Mouse (Mus musculus) stomach, embryonic 14.5 days (tissue): ENCODE measurements around the gene Phc2. TPM values are rescaled to one million over a fixed set of nuclear protein-coding genes. Genes with fewer than 3 reads are reported as not detected.
"Not testable (repeated sequence)": the region's sequence is repeated elsewhere in the genome, so short reads cannot be mapped to it uniquely, and the experiment has no call there.

Source experiments
- ATAC-seq: fragments of 200-750 bp; cut with Nextera tagmentation; 2 replicates; pipeline ENCODE4 v1.8.0; 2017; ENCODE audit warnings: low read depth, moderate TSS enrichment; ENCODE audit not compliant: insufficient number of reproducible peaks, insufficient read depth, low FRiP score
- H3K27ac ChIP-seq: fragments of 300-500 bp; sonication (generic); 2 replicates; pipeline ENCODE4 v1.5.1; 2014; ENCODE audit warnings: mild to moderate bottlenecking, low read length, moderate library complexity, mixed read lengths
- H3K27me3 ChIP-seq: fragments of 300-500 bp; sonication (generic); 2 replicates; pipeline ENCODE4 v1.6.1; 2014; ENCODE audit warnings: low read length, control low read depth, mixed read lengths; ENCODE audit not compliant: control insufficient read depth, insufficient read depth
- H3K36me3 ChIP-seq: fragments of 300-500 bp; sonication (generic); 2 replicates; pipeline ENCODE4 v1.6.1; 2014; ENCODE audit warnings: mild to moderate bottlenecking, control low read depth, low read length, moderate library complexity, mixed read lengths; ENCODE audit not compliant: control insufficient read depth, insufficient read depth
- H3K4me1 ChIP-seq: fragments of 300-500 bp; sonication (generic); 2 replicates; pipeline ENCODE4 v1.6.1; 2014; ENCODE audit warnings: low read length, control low read depth, mixed read lengths; ENCODE audit not compliant: control insufficient read depth, insufficient read depth
- H3K4me2 ChIP-seq: fragments of 300-500 bp; sonication (generic); replicated peaks from 2 replicates; pipeline ENCODE4 v1.6.1; 2014; ENCODE audit warnings: low read depth, low read length, control low read depth
- H3K4me3 ChIP-seq: fragments of 300-500 bp; sonication (generic); 2 replicates; pipeline ENCODE4 v1.5.1; 2014; ENCODE audit warnings: low read depth, low read length, control low read depth
- H3K9ac ChIP-seq: fragments of 300-500 bp; sonication (generic); replicated peaks from 2 replicates; pipeline ENCODE4 v1.6.1; 2014; ENCODE audit warnings: low read depth, mild to moderate bottlenecking, control low read depth, low read length, moderate library complexity, mixed read lengths
- H3K9me3 ChIP-seq: fragments of 300-500 bp; sonication (generic); 2 replicates; pipeline ENCODE4 v1.6.1; 2016; ENCODE audit warnings: low read depth, low read length, control low read depth; ENCODE audit not compliant: control insufficient read depth
- WGBS: fragments of 180-500 bp; shearing (Covaris S2); extraction: QIAGEN DNeasy Blood & Tissue Kit; methylation state at CpG from one replicate; pipeline ENCODE4 v1.1.7; 2014; 5-methylcytosine and 5-hydroxymethylcytosine counted together
- polyA plus RNA-seq: library from polyadenylated mRNA; unstranded; fragments of >200 nt; fragmentation: Nextera tagmentation; extraction: Ambion mirVana; gene quantifications from 2 replicates; pipeline ENCODE4 v1.2.1, GENCODE M21; 2014

Phc2 gene
- polyA plus RNA-seq, 1 experiment from 2014 or later = 22.9 TPM

DNA sequence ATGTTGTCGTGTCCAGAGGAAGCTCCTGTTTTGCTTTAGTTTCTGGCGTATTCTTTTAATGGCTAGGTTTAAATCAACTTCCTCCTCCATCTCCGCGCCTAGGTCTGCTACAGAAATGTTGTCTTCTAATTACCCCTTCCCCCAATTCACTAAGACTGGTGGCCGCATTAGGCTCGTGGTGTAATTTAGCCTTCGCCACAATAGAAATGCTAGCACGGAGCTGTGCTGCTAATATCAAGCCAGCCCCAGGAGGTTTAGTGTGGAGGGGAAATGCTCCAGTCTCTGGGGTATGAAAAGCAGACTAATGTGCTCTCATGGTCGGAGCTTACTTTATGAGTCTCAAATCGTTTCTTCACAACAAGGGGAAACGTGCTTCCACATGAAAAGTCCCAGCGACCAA, 944 bp downstream of the Phc2 start:
- peak overlapping the region; percentile 64 for H3K4me3 ChIP-seq
- ATAC-seq = no peak
- H3K27me3 ChIP-seq = no peaks in the 10 kb centered on the region
- peak overlapping the region; percentile 93 for H3K4me2 ChIP-seq
- H3K4me1 ChIP-seq = peaks cover 18% of the 10 kb centered on the region; the same call in 1 of the 2 replicates
- no peak overlapping the region for H3K27ac ChIP-seq
- no peaks in the 10 kb centered on the region for H3K9me3 ChIP-seq
- 6% methylated on average over 12 of the region's 12 CpGs for WGBS
- H3K36me3 ChIP-seq = no peaks in the 10 kb centered on the region
- H3K9ac ChIP-seq = peak overlapping the region; percentile 59; the same call in 1 of the 2 replicates

DNA sequence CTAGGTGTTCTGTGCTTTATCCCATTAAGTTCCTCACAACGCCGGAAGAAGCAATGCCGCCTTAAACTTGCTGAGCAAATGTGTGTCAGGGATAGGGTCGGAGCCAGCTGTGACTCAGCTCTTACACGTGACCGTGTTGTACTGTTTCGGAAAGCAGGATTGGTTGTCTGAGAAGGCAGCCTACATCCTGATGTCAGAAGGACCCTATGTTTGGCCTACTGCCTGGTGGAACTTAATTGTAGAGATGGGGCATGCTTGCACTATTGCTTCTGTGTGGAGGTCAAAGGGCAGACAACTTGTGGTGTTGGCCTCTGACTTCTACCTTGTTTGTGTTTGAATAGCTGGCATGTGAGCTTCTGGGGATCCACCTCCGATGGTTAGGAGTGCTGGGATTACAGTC, 5.7 kb downstream of the Phc2 start:
- no peak overlapping the region for H3K9ac ChIP-seq
- ATAC-seq = no peak
- H3K4me3 ChIP-seq = no peak overlapping the region
- 0 out of 2 replicates have a peak, but pooled peaks cover 6% of the 10 kb centered on the region for H3K4me1 ChIP-seq
- H3K27ac ChIP-seq = no peak overlapping the region
- H3K4me2 ChIP-seq = no peak overlapping the region
- 89% methylated on average over 8 of the region's 8 CpGs for WGBS
- H3K27me3 ChIP-seq = no peaks in the 10 kb centered on the region
- no peaks in the 10 kb centered on the region for H3K36me3 ChIP-seq
- H3K9me3 ChIP-seq = no peaks in the 10 kb centered on the region

DNA sequence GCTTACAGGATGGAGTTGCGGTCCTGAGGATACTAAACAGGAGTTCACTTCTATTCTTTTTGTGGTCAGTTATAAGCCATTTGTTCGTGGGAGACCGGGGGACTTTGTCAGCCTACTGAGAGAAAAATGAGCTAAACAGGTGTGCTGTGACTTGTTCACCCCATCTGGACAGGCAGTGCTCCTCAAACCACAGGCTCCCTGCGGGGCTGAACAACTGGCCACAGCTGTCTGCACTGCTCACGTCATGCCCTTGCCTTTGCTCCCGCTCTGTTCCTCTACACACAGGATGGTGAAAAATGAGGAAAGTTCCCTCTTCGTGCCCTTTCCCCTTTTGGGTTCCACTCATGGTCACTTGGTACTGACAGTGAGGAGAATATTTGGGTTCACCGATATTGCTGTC, 6.6 kb downstream of the Phc2 start:
- Histone ChIP-seq H3K9me3 (no peaks in the 10 kb centered on the region), H3K9ac (no peak overlapping the region), H3K36me3 (no peaks in the 10 kb centered on the region), H3K4me3 (no peak overlapping the region), H3K27ac (no peak overlapping the region), H3K4me2 (no peak overlapping the region), H3K27me3 (no peaks in the 10 kb centered on the region), H3K4me1 (no peaks in the 10 kb centered on the region)
- ATAC-seq = no peak
- WGBS = 79% methylated on average over 8 of the region's 8 CpGs

DNA sequence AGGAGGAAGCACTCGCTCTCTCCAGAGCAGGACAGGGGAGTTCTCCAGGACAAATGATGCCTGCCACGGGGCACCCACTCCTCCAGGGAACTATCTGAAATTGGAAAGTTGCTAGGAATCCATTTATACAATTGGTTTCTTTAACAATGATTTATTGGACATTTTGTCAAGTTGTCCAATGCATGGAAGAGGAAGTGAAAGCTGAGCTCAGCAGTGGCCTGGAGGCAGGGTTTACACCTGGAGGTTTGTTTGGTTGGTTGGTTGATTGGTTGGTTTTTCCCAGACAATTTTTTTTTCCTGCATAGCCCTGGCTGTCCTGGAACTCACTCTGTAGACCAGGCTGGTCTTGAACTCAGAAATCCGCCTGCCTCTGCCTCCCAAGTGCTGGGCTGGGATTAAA, 9.5 kb downstream of the Phc2 start:
- Histone ChIP-seq H3K9ac (no peak overlapping the region), H3K9me3 (no peaks in the 10 kb centered on the region), H3K4me1 (no peaks in the 10 kb centered on the region), H3K27ac (no peak overlapping the region), H3K4me3 (no peak overlapping the region), H3K27me3 (no peaks in the 10 kb centered on the region), H3K4me2 (no peak overlapping the region), H3K36me3 (no peaks in the 10 kb centered on the region)
- WGBS = 64% methylated on average over 3 of the region's 3 CpGs
- no peak for ATAC-seq

DNA sequence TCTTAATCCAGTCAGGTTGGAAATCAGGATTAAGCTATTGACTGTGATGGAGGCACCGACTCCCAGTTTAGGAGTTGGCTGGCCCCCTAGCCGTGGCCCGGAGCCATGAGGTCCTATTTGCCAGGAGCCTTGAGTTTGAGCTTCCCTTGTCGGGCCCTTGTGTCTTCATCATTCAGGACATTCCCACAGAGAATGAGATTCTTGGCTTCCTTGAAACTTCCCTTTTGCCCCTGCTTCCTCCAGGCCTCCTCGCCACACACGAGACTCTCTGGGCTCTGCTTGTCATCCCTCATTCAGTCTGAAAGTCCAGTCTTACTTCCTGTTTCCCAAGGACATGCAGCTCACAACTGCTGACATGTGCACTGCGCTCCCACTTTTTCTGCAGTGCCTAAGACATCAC, 11.9 kb downstream of the Phc2 start:
- H3K9ac ChIP-seq, H3K4me1 ChIP-seq, H3K4me2 ChIP-seq, H3K9me3 ChIP-seq, ATAC-seq, H3K36me3 ChIP-seq, H3K4me3 ChIP-seq, H3K27me3 ChIP-seq, H3K27ac ChIP-seq: not testable (repeated sequence)
- WGBS = 56% methylated on average over 7 of the region's 7 CpGs

DNA sequence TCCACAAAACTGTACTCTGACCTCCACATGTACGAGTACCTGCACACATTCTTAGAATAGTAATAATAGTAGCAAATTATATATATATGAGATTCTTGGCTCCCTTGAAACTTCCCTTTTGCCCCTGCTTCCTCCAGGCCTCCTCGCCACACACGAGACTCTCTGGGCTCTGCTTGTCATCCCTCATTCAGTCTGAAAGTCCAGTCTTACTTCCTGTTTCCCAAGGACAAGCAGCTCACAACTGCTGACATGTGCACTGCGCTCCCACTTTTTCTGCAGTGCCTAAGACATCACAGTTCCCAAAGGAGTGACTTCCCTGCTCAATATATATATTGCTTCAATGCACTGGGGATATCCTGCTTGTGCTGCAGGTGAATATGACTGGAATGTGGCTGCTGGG, 12.7 kb downstream of the Phc2 start:
- not testable (repeated sequence) for H3K4me1 ChIP-seq, H3K9me3 ChIP-seq, H3K4me3 ChIP-seq, H3K27me3 ChIP-seq, H3K9ac ChIP-seq, H3K4me2 ChIP-seq, H3K36me3 ChIP-seq, H3K27ac ChIP-seq, ATAC-seq
- 51% methylated on average over 4 of the region's 4 CpGs for WGBS

DNA sequence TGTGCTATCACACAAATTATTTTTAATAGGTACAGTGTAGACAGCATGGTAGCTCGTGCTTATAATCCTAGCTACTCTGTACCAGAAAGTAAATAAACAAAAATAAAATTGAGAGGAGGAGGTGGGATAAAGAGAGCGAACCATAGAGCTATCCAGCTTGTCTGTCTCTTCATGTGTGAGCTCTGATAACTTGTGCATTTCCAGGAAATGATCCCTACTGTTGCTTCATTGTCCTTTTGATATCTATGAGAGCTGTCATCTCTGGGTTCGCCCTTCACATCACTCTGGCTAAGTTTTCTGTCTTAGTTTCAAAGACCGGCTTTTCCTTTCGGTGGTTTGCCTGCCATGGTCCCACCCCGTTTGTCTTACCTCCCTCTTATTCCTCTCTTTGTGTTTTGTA, 14.7 kb downstream of the Phc2 start:
- WGBS = 81% methylated on average over 6 of the region's 6 CpGs
- Histone ChIP-seq H3K36me3 (no peaks in the 10 kb centered on the region), H3K27me3 (no peaks in the 10 kb centered on the region), H3K9ac (no peak overlapping the region), H3K4me2 (no peak overlapping the region), H3K9me3 (no peaks in the 10 kb centered on the region), H3K4me1 (peaks cover 9% of the 10 kb centered on the region), H3K4me3 (no peak overlapping the region), H3K27ac (no peak overlapping the region)
- ATAC-seq = no peak

DNA sequence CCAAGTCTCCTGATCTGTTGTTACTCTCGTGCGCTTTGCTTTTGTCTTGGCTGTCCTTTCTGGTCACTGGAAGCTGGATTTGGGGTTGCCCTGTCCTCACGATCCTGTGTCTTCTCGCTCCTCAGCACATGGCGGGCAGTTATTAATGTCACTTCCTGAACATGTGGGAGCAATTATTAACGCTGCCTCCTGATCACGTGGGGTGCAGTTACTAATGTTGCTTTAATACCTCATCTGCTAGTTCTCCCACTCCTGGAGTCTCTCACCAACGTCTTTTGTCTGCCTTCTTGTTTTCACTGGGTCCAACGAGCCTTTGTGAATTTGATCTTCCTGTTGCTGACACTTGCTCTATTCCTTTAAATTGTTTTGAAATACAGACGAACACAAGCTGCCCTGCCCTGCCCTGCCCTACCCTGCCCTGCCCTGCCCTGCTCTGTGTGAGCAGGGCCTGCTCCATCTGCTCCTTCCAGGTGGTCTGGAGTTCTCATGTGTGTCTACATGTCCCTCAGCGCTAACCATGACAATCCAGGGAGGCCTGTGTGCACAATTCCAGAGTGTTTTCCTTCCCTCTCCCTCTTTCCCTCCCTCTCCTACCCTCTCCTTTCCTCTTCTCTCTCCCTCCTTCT, 16.2 kb downstream of the Phc2 start:
- peaks cover 9% of the 10 kb centered on the region for H3K4me1 ChIP-seq
- 27% methylated on average over 11 of the region's 11 CpGs for whole genome bisulfite sequencing
- no peak overlapping the region for H3K4me2 ChIP-seq
- no peak overlapping the region for H3K4me3 ChIP-seq
- H3K9ac ChIP-seq = no peak overlapping the region
- H3K9me3 ChIP-seq = no peaks in the 10 kb centered on the region
- H3K36me3 ChIP-seq = no peaks in the 10 kb centered on the region
- no peaks in the 10 kb centered on the region for H3K27me3 ChIP-seq
- peak overlapping the region; percentile 6; the same call in 1 of the 2 replicates for H3K27ac ChIP-seq
- no peak for ATAC-seq

DNA sequence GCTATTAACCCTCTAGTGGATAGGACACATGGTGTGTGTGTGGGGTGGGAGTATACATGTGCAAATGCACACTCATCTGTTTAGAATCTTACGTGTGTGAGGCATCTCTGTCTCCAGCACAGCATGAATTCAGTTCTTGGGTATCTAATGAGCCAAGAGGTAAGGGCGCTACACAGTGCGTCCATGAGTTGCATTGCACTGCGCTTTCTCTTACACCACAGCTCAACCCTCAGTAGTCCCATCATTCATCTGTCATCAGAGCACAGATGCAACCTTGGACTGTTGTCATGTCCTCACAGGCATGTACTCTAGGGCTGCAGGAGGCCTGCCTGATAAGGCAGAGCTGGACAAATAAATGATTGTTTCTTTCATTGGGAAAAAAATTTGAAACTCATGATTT, 18.0 kb downstream of the Phc2 start:
- Histone ChIP-seq H3K4me1 (peaks cover 9% of the 10 kb centered on the region), H3K9ac (no peak overlapping the region), H3K27me3 (no peaks in the 10 kb centered on the region), H3K4me3 (no peak overlapping the region), H3K27ac (no peak overlapping the region), H3K36me3 (no peaks in the 10 kb centered on the region), H3K9me3 (no peaks in the 10 kb centered on the region), H3K4me2 (no peak overlapping the region)
- no peak for ATAC-seq
- WGBS = 93% methylated on average over 4 of the region's 4 CpGs
